Mouse (Mus musculus) 3T3-L1 (cell line): ENCODE data around the gene Xdh.

Experiments used
- DNase-seq: peaks from one replicate; pipeline ENCODE4 v3.0.0-alpha.2; 2015; ENCODE audit warnings: low read depth, low spot score

The Xdh gene

DNA sequence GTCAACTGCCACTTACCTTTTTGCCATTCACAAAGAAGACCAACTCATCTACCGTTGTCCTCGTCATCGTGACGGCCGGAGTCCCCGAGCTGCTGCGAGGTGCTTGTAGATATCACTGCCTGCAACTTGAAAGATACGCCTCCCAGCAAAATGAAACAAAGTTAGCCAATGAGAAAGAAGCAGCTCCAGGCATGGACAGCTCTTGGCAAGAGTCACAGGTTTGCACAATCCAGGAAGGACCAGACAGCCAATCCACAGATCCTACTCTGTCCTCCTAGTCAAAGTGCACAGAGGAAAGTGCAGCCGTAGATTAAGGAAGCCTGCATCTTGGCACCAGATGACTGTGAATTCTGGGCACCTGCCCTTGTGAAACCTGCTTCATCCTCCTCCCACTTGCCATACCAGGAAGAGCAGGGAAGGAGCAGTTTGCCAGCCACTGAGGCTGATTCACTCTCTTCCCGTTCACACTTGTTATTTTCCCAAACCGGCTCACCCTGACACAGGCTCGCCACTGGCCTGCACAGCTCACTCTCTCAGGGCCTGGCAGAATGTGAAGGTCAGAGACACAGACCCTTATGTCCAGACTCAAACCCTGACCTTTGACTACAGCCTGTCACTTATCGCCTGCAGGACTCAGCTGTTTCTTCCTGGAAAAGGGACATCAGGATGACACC lies at the start of gene Xdh:
TSS of gene Xdh (minus strand) at position 135 of the 674 bp plus-strand sequence.
- DNase-seq: peak; percentile 96

DNA sequence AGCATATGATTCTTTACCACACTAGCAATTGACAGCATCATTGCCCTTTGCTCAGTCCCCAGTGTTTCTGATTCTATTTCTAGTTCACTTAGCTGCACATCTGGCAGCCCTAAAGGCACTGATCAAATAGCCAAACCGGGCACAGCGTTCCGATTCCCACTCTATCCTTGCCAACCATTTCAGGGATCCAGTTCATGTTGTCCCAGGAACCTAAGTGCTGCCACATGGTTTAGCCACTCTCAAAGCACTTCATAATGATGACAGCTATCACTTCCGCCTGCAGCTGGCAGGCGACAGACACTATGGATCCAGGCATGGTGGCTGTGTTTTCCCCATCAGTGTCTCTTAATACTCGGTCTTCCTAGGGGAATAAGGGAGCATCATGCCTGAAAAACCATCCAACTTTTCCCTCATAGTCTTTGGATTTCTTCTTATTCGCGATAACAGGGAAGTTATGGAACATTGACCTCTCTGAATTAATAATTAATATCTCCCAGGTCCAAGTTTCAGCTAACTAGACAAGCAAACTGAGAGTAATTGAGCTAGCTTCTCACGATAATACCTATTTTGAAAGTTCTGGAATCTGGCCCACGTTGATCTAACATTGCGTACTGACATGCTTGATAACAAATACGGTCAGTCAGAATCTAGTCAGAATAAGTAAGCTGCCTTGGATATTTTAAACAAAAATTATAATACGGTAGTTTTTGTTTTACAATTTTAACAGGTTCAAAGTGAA lies 46.1 kb upstream of the Xdh start:
- no peak for DNase-seq

DNA sequence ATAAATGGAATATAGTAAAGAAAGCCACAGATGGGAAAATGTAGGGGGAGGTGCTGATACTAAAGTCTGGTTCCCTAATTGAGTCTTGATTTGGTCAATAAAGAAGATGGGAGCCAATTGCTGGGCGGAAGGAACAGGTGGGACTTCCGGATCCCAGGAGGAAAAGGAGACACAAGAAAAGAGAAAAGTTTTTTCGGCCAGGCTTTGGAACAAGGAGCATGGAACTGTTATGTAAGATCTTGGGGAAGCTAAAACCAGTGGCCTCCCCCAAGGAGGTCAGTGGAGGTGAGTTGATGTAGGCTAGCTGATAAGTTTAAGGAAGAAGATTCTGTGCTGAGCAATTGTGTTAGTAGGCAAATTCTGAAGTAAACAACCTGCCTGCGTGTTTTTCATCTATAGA lies 41.3 kb upstream of the Xdh start:
- no peak for DNase-seq

DNA sequence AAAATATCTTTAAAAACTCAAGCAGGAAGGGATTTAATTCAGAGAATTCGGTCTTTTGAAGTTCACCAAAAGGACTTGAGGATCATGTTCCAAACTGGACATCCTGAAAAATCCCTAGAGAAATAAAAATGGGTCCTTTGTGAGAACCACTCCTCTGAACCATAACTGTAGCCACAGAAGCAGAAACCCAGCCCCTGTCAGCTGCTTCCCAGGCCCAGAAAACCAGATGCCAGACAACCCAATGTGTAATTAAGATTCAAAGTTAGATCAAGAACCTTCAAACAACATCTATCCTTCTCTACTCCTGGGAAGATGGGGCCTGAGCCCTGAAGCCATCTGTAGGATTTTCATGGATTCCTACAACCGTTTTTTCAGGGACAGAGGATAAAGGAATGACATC lies 36.6 kb upstream of the Xdh start:
- no peak for DNase-seq

DNA sequence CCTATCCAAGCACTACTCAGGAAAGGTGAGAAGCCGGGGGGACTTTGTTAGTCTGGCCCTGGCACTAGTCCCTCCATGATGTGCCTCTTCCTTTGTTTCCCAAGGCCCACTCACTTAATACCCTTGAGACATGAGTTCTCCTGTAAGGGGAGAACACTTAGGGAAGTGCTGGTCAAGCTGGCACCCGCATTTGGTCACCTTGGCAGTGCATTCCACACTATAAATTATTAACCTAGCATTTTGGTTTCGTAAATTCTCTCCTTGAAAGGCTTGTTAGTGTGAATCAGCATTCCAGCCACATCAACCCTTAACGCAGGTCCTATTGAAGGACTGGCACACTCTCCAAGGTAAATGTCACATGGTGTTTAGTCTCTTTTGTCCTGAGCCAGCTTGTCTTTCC lies 35.9 kb upstream of the Xdh start:
- DNase-seq: no peak

DNA sequence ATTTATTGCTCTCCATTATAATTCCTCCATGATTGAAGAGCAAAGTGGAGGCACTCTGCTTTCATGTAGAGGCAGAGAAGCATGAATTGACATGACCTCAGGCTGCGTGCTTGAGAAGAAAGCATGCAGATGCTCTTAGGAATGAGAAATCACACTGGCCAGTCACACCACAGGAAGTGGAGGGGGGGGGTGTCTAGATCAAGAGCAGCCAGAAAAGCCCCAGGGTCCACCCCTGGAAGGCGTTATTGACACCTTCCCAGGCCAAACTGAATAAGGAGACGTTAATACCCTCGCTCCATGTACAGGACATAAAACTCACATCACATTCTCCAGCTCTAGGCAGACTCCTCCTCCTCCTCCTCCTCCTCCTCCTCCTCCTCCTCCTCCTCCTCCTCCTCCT lies 34.5 kb upstream of the Xdh start:
- peak; percentile 35 for DNase-seq

DNA sequence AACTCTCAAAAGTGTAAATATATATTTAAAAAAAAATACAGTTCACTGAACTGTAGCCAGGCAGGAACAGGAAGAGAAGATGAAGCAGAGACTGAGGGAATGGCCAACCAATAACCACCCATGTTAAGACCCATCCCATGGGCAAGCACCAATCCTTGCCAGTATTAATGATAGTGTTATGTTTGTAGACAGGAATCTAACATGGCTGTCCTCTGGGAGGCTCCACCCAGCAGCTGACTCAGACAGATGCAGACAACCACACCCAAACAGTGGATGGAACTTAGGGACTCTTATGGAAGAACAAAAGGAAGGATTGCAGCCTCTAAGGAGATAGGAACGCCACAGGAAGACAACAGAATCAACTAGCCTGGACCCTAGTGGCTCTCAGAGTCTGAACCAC lies 32.9 kb upstream of the Xdh start:
- DNase-seq: peak; percentile 91

DNA sequence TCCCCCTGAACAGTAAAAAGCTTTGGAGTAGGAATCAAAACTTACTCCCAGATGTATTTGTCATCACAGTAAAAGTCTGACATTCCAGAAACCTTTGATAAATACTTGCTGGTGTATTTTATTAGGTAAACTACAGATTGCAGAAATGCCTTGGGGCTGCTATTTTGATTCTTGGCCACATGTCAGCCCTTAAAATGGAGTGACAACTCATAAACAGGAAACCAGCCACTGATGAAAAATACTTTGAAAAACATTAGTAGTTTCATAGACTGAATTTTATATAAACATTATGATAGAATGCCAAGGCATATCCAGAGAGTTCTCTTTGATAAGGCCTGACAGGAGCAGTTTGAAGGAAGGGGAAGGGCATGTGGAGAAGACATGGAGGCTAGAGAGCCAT lies 26.1 kb upstream of the Xdh start:
- peak; percentile 21 for DNase-seq

DNA sequence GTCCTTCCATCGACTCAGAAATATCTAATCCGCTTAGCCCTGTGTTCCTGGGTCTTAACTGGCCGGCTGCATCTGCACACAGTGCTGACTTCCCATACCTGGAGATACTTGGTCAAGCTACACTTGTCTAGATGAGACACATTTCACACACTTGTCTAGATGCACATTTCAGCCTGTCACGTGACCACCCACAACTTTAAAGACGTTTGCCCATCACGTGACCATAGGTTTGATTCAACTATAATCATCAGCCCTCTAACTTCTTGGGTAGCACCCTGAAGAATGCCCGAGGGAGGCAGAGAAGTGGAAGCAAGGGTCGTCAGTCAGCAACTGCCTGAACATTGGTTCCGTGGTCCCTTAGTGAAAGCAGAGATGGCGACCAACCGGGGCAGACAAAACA lies 22.7 kb upstream of the Xdh start:
- DNase-seq: no peak

DNA sequence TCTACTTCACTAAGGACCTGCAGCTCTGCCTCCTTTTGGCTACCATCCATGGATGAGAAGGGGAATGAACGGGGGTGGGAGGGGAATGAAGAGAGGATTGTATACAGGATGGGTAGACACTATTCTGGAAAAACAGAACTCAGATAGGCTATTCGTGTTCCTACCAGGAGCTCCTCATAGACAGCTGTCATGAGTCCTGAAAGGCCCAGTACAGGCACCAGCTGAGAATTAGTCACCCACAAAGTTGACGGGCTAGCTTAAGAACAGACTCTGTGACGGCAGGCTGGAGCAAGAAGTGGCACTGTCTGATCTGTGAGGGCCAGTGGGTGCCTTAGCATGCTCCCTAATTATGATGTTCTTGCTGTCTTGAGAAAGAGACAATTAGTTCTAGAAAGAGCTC lies 21.3 kb upstream of the Xdh start:
- peak; percentile 28 for DNase-seq

DNA sequence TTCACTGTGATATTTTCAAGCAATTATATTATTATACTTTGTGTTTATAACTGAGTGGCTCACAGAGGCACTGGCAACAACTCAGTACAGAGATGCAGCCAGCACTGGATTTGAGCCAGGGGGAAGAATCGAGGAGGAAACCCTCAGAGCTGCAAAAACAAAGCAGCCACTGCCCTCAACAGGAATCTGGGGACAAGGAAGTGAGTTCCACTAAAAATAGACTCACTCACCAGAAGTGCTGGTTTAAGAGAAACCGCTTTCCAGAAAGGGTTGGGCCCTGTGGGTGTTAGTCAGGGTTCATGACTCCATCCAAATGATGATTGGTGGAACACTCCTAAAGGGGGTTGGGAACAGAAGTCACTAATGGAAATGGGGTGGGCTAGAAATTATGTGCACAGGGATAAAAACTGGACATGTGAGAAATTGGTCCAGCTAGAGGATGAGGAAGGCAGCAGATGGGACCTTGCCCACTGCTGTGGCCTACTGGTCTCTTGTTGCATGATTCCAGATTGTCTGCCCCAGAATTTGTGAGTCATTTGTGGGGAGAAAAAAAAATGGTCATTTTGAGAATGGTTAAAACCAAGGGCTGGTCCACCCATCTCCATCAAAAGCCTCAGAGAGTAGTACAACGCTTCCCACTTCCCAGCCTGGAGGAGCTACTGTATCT lies 20.5 kb upstream of the Xdh start:
- peak; percentile 97 for DNase-seq

DNA sequence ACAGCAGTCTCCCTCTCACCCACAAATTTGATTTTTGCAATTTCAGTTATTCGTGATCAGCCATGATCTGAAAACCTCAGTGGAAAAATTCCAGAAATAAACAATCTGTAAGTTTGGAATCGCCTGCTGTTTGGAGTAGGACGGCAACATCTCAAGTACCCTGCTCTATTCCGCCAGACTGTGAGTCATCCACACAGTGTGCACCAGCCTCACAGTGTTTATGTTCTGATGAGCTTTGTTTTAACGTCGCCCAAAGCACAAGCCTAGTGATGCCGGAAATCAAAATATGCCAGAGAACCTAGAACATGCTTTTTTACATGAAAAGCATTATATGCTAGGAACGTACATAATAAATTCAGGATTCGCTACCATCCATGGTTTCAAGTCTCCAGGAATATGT lies 14.9 kb upstream of the Xdh start:
- no peak for DNase-seq

DNA sequence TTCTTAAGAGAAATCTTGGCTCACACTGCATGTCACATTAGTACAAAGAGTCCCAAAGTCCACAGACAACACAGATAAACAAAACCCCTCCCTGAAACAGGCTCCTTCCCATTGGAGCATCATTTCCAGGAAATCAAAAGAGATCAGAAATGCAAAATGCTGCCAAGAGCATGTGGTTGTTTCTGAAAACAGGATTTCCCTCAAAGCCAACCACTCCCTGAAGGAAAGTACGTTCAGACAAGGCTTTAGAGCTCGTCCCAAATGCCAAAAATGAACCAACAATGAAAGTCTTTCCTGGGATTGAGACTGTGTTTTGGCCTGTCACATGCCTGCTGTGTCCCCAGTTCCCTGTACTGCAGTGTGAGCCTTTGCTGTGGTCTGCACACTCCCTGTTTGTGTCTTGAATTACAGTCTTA lies 12.6 kb upstream of the Xdh start:
- peak; percentile 42 for DNase-seq

DNA sequence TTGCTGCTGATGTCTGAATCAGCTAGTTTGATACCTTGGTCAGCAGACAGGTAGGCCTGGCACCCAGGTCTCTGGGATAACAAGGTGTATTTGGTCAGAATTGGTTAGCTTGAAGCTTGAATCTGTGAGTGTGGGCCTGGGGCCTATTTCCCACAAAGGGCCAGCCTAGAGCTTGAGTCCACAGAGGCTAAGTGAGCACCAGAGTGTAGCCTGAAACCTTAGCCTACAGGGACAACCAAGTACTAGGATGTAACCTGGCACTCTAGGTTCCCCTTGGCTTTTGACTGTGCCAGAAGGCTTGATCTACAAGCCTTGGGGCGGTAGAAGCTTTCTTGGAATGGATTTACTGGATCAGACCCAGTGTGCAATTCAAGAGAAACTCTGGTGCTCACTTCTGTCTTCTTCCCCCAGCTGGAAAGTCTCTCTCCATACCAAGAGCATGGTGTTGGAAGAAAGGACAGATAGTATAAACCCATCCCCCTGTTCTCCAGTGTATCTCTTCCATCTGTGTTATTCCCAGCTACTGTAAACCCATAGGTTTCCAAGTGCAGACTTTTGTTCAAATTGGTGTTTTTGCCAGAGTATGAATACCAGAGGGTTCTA lies 11.9 kb upstream of the Xdh start:
- DNase-seq: no peak

DNA sequence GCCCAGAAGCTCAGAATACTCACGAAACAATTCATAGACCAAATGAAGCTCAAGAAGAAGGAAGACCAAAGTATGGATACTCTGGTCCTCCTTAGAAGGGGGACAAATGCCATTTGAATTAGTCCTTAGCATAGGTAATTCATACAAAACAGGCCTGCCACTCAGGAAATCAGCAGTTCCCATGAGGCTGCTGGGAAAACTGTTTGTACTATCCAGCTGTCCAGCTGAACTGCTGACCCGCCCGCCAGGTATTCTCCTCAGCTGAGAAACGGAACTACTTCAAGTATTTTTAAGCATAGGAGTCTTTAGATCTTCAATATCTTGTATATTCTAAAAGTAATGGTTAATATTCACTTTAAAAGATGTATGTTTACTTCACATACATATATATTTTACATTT lies 10.7 kb upstream of the Xdh start:
- DNase-seq: no peak

DNA sequence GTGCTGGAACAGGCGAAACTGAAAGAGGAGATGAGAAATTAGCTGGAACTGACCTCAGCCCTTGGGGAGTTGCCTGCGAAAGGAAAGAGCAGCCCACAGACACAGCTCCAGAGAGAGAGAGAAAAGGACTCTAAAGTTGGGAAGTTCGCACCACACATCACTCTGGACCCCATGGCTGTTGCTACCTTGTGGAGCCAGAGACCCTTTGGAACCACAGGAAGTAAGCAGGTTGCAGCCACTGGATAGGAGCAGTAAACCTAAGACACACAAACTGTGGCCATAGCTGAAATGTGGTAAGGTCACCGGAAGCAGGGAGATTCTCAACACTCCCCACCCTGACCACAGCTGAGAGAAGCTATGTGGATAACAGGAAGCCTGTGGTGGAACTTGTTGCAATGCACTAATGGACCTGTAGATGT lies 2.1 kb upstream of the Xdh start:
- peak; percentile 35 for DNase-seq

DNA sequence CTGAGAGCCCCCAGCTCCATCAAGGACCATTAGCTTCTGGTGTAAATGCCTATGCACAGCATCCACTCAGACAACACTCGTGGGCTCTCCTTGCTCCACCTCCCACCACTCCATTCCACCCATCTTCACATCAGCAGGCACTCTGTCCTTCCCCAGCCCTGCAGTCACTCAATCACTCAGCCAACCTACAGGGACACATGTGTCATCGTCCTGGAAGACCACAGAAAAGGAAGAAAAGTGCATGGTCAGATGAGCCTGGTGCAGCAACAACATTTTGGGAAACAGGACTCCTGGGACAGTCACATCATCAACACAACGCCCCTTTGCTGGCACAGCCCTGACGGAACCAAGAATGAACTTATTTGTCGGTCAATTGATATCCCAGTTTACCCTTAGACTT lies 974 bp upstream of the Xdh start:
- DNase-seq: no peak

DNA sequence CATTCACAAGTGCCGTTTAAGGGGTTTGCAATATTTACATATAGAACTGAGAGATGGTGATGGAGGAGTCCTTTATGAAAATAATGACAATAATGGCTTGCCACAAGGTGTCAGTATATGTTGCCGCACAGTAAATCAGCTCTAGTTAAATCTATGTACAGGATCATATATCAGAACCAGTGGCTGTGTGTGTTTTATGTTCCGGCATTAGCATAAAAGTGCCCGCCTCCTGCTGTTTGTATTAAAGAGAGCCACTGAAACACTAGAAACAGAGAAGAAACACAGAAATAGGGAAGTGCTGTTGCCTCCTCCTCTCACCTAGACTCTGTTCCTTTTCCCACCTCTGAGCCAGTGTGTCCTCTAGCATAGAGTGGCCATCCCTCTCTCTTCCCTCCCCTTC lies 498 bp downstream of the Xdh start:
- DNase-seq: peak; percentile 92

DNA sequence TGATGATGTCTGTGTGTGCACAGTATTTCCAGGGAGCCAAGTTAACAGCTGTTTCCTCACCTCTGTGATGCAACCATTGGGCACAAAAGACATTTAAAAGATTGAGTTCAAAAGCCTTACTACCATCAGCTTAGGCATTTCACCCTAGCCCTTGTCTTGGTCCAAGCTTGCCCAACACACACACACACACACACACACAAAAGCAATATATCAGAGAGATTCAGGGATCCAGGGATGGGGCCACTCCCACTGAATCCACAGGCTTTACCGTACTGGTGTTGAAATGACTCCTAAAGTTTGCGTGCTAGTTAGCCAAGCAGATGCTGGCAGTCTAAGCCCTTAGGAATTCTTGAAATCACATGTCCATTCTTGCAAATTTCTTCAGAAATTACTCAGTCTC lies 1.2 kb downstream of the Xdh start:
- DNase-seq: peak; percentile 87

DNA sequence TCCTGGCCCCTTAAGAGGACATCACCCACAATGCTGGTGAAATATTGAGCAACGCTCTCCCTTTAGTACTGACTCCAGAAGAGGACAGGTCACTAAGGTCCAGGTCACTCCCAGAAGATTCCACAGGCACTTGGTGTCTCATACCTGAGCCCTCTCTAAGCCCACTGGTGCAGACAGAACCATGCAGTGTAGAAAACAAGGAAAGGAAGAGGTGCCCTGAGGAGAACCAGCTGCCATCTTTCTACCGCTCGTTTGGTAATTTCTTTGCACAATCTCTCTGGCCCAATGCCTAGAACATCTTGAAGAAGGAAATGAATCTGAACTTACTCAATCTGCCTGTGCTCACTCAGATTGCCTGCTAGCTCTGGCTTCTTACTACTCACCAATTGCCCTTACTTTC lies 2.0 kb downstream of the Xdh start:
- DNase-seq: peak; percentile 87

DNA sequence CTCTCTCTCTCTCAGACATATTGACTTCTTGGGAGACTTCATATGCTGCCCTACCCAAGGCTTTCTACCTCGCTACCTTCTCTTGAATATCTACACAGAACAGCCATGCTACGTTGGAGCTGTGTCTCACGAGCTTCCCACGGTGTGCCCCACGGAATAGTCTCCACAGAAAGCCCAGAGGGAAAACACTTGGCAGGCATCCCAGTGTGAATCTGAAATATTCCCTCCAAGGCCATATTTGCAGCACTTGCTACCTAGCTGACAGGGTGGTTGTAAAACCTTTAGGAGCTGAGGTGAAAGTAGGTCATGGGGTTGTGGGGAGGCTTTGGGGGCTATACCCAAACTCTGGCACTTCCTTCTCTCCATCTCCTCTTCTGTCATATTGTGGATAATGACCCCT lies 3.1 kb downstream of the Xdh start:
- peak; percentile 35 for DNase-seq

DNA sequence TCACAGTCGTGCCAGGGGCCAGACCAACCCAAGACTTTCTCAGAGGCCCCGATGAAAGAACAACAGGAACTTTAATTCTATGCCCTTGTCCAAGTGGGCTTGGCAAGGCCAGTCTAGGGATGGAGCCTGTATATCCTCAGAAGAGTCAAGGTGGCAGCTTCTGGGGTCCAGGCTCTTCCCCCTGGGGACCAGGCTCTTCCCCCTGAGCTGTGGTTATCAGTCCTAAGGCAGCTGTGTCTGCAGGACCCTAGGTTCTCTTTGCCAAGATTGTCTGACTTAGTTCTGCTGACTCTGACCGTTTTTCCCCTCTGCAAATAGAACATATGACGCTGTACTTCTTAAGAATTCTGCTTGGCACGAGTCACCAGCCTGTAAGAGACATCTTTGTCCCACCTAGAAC lies 5.3 kb downstream of the Xdh start:
- DNase-seq: no peak
